Mouse (Mus musculus): ENCODE results near the gene Fbxl7.

- TF ChIP-seq CTCF (IDR thresholded peaks at IDR 0.05; ENCODE audit: low read depth), result no peak
- TF ChIP-seq EP300 (IDR thresholded peaks at IDR 0.05; ENCODE audit: low read depth), result no peak
Measured at GRCm38 (mm10) chr15:26642563-26642962, 252.8 kb downstream of the Fbxl7 start.

Measured in liver, embryonic 14.5 days (tissue).